Mouse (Mus musculus) heart, postnatal 10 days (tissue): ENCODE measurements around the gene Ddx52. TPM values are rescaled to one million over a fixed set of nuclear protein-coding genes. Genes with fewer than 3 reads are reported as not detected.

ENCODE experiments used
- DNase-seq, 2 experiments: peaks; one replicate each; pipeline ENCODE4 v3.0.0; 2021
- intact Hi-C: fragments of 180-260 bp; cut with DNase I; formaldehyde crosslinking; loops from one replicate; pipeline ENCODE4 v1.15.1; 2025
- total RNA-seq, 2 experiments: library from RNA; stranded (reverse); gene quantifications; 2 replicates each; pipeline ENCODE4 v1.2.3; 2021

The Ddx52 gene
- total RNA-seq, 2 experiments from 2014 or later, result 12.3 to 12.4 TPM

DNA sequence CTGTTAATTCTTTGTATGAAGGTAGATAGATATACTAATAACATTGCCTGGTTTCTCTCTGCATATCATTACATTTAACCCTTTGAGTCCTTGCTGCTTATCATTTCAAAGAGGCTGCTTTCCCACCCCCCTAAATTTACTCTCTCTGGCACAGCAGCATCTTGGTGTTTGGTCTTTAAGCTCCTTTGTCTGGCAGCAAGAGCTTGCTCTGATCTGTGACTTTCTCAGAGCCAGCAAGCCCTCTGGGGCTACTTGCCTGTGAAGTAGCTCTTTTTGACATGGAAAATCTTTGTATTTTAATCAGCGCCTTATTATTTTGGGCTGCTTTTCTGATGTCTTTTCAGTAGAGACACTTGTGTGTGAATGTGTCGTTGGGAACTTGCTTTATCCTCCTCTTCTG is 69.7 kb downstream of the Ddx52 start:
- intact Hi-C loops, result no loop called here
- no peak for DNase-seq

Other genes starting within 250 kb of the Ddx52 start
- gene Wfdc17, start 238.1 kb upstream of the Ddx52 start, total RNA-seq, result 1 to 10 TPM in 1 of 2 experiments, under 1 TPM in 1; 0.91 to 1.1 TPM
- gene Wfdc18, start 233.0 kb upstream of the Ddx52 start, total RNA-seq, result under 1 TPM in 1 of 2 experiments, not detected in 1; 0.74 TPM
- not detected for gene Wfdc21, start 195.1 kb upstream of the Ddx52 start, total RNA-seq
- gene Heatr6, start 188.4 kb upstream of the Ddx52 start, total RNA-seq, result 1 to 10 TPM; 8.0 to 8.2 TPM
- gene Hnf1b, start 92.0 kb upstream of the Ddx52 start, total RNA-seq, result not detected
- gene Synrg, start 22.4 kb downstream of the Ddx52 start, total RNA-seq, result 10 to 100 TPM; 20.2 to 25.8 TPM
- gene Dusp14, start 127.2 kb downstream of the Ddx52 start, total RNA-seq, result under 1 TPM; 0.43 to 0.79 TPM
- gene Tada2a, start 187.5 kb downstream of the Ddx52 start, total RNA-seq, result 1 to 10 TPM; 8.4 to 8.8 TPM
- 10 to 100 TPM; 15.6 to 16.6 TPM for gene Acaca, start 187.6 kb downstream of the Ddx52 start, total RNA-seq
- not detected for gene Gm11437, start 225.4 kb downstream of the Ddx52 start, total RNA-seq